Mouse (Mus musculus): ENCODE data around the gene Spaar.

- TF ChIP-seq EP300 (IDR thresholded peaks at IDR 0.05; ENCODE audit: low read depth in 1 of 2, low read length in 2 of 2) (no peak), MEF2A (IDR thresholded peaks at IDR 0.05; ENCODE audit: extremely low read depth, insufficient replicate concordance, low read depth, low read length, poor library complexity, severe bottlenecking) (no peak), JUND (IDR thresholded peaks at IDR 0.05; ENCODE audit: low read depth, low read length) (no peak), CTCF (IDR thresholded peaks at IDR 0.05 in 2 of 3, conservative IDR thresholded peaks at IDR 0.05 in 1 of 3; ENCODE audit: control insufficient read depth in 1 of 3, insufficient read depth in 1 of 3, low read depth in 2 of 3, low read length in 3 of 3, poor library complexity in 1 of 3, severe bottlenecking in 1 of 3) (no peak), GATA1 (IDR thresholded peaks at IDR 0.05; ENCODE audit: low read depth, low read length) (no peak), MYB (IDR thresholded peaks at IDR 0.05; ENCODE audit: low read depth, low read length) (no peak), MYC (IDR thresholded peaks at IDR 0.05; ENCODE audit: low read depth, low read length) (no peak), NELFE (IDR thresholded peaks at IDR 0.05; ENCODE audit: low read depth, low read length) (no peak), POLR2A (IDR thresholded peaks at IDR 0.05; ENCODE audit: control insufficient read depth in 1 of 2, insufficient read depth in 1 of 2, low read depth in 1 of 2, low read length in 2 of 2, poor library complexity in 1 of 2) (no peak), ETS1 (IDR thresholded peaks at IDR 0.05; ENCODE audit: low read depth, low read length) (no peak), KAT2A (conservative IDR thresholded peaks at IDR 0.05; ENCODE audit: low read depth, low read length) (no peak), TAL1 (IDR thresholded peaks at IDR 0.05; ENCODE audit: low read length) (no peak)
Observed at GRCm38 (mm10) chr4:43705991-43706390, 23.8 kb upstream of the Spaar start.
